Mouse (Mus musculus) forelimb bud, embryonic 11.5 days (tissue): ENCODE measurements at regions not wholly inside any gene's neighbourhood (a gene's known extent, or its start where the extent isn't known, plus 50 kb on each side); places are given as distances from the start of the nearest gene placed in this dataset.

ENCODE experiments used
- DNase-seq: peaks from one replicate; pipeline ENCODE4 v3.0.0-alpha.2; 2012; ENCODE audit warnings: low read depth, low spot score

DNA sequence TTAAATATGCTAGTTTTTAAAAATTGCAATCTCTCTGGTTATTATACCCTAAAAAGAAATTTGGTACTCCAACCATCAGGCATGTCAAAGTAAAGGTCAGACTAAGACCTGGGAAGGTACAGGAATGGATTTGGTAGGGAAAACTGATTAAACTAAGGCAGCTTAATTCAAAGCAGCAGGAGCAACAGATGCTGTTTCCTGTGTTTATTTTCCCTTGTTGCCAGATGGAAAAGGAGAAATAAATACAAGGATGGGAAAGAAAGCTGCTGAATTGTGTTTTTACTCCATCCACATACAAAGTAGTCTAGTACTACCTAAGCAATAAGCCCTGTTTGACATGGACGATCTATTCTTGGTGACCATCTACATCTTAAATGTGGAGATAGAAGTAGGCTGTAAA, 1177.6 kb downstream of the Pcdh17 start:
- peak; percentile 7 for DNase-seq
